ENCODE assay signal across 8 mouse cellular contexts in the genomic region with DNA sequence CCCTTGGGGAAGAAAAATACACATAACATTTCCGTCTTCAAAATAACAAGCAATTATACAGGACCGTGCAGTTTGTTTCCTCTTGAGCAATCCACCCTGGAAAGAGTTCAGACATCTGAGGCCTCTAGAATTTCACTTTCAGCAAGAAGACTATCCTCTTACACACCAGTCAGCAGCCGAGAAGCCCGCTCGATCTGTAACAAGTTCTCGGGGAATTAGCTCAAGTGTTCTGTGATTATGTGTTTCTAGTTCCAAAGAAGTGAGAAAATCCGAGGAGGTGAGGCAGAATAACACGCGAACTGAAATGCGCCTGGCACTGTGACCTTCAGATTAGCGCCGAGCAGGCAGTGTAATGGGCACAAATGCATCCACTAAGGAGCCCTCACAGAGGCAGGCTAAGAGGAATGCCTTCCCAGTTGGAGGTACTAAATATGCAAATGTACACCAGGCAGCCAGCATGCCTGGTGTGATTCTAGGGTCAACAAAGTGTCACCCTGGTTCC.
DNase-seq lines count a peak whose midpoint lies in the region; ATAC-seq and TF ChIP-seq lines count a peak whose summit lies in the region.

No protein-coding gene starts in this region.

- peaks cover 4% of the 10 kb centered on the region; the same call in 1 of the 2 replicates for H3K36me3 ChIP-seq in intestine, embryonic 16.5 days (ENCODE audit: control insufficient read depth, insufficient read depth, low read length)
- no peaks in the 10 kb centered on the region for H3K36me3 ChIP-seq in macrophage (ENCODE audit: inconsistent target)

- no peak overlapping the region for H3K4me2 ChIP-seq in intestine, embryonic 16.5 days (ENCODE audit: low read depth, low read length)

- peak overlapping the region; percentile 3; the same call in 1 of the 2 replicates for H3K27ac ChIP-seq in bone marrow, adult 2 months (ENCODE audit: control insufficient read depth, insufficient read depth, low read depth, low read length, poor library complexity)
- peak overlapping the region; percentile 67; the same call in 1 of the 2 replicates for H3K27ac ChIP-seq in intestine, embryonic 16.5 days (ENCODE audit: low read length)
- H3K27ac ChIP-seq in macrophage, result peak overlapping the region; percentile 98

- peaks cover 62% of the 10 kb centered on the region for H3K79me2 ChIP-seq in macrophage (ENCODE audit: inconsistent target)

- ATAC-seq in intestine, embryonic 16.5 days, result peak; percentile 15; the same call in 1 of the 2 replicates

- no peak for TF ChIP-seq POLR2A in bone marrow, adult 2 months (IDR thresholded peaks at IDR 0.05; ENCODE audit: borderline replicate concordance, control insufficient read depth, low read depth, low read length)

- no peak overlapping the region for H3K4me3 ChIP-seq in bone marrow, adult 2 months (replicated peaks; ENCODE audit: control insufficient read depth, low read depth, low read length)
- no peak overlapping the region for H3K4me3 ChIP-seq in intestine, embryonic 16.5 days (ENCODE audit: low read length)
- H3K4me3 ChIP-seq in macrophage (ENCODE audit: inconsistent target), result no peak overlapping the region

- intact Hi-C loops in gastrocnemius, postnatal 36 days (cut with DNase I), result loop anchor here (5.0 kb wide), 1 partner anchor 98 kb away; no protein-coding TSS in a partner anchor

- TF ChIP-seq CTCF in bone marrow, adult 2 months (IDR thresholded peaks at IDR 0.05; ENCODE audit: control insufficient read depth, insufficient read depth, low read length), result no peak

- 46% methylated on average over 12 of the region's 12 CpGs for WGBS in bone marrow, adult 2 months
- WGBS in intestine, embryonic 16.5 days, result 53% methylated on average over 12 of the region's 12 CpGs
- 26% methylated on average over 12 of the region's 12 CpGs for WGBS in macrophage (ENCODE audit: missing documents)

- H3K9ac ChIP-seq in intestine, embryonic 16.5 days (ENCODE audit: low read depth, low read length), result no peak overlapping the region

- H3K4me1 ChIP-seq in bone marrow, adult 2 months (ENCODE audit: control insufficient read depth, insufficient read depth, low read length), result peaks cover 4% of the 10 kb centered on the region; the same call in 1 of the 2 replicates
- H3K4me1 ChIP-seq in intestine, embryonic 16.5 days (ENCODE audit: control insufficient read depth, insufficient read depth, low read length), result peaks cover 10% of the 10 kb centered on the region; the same call in 1 of the 2 replicates

- H3K9me3 ChIP-seq in intestine, embryonic 16.5 days (ENCODE audit: control insufficient read depth, low read length), result no peaks in the 10 kb centered on the region

- DNase-seq in 3134 (ENCODE audit: extremely low read depth, insufficient read length, low spot score), result peak; percentile 71
- DNase-seq in gastrocnemius, postnatal 36 days, result peak; percentile 24 to 42
- no peak for DNase-seq in thymus, postnatal 10 days (ENCODE audit: low spot score in 2 of 2)
- no peak for DNase-seq in layer of hippocampus, postnatal 14 days (ENCODE audit: low spot score in 2 of 2)
- no peak for DNase-seq in layer of hippocampus, postnatal 36 days

- H3K27me3 ChIP-seq in intestine, embryonic 16.5 days (replicated peaks; ENCODE audit: control insufficient read depth, insufficient read depth, low read length), result no peaks in the 10 kb centered on the region

Comparison
In these comparisons a context has a peak if more than half of its experiments do, and no peak if none do; other contexts are left out.
1. DNase-seq: peak in 3134 (single experiment) and gastrocnemius, postnatal 36 days (2 of 2); none in thymus, postnatal 10 days (0 of 2), layer of hippocampus, postnatal 14 days (0 of 2) and layer of hippocampus, postnatal 36 days (0 of 2).
2. H3K27ac ChIP-seq: peak in every context shown above with its lines; median percentile 98 in macrophage; 67 in intestine, embryonic 16.5 days; 3 in bone marrow, adult 2 months.